Mouse (Mus musculus): ENCODE measurements around the gene Sec16a.

Sec16a gene

GRCm38 (mm10) chr2:26474789-26475504 is 29.9 kb upstream of the Sec16a start:
- no peak for DNase-seq (ENCODE audit: low read depth, low spot score)

GRCm38 (mm10) chr2:26472312-26473090 is 27.5 kb upstream of the Sec16a start:
- DNase-seq (ENCODE audit: low read depth, low spot score) = no peak

- DNase-seq (ENCODE audit: low read depth, low spot score) = no peak
These were observed 26.8 kb upstream of the Sec16a start for GRCm38 (mm10) chr2:26471652-26472285.

DNA sequence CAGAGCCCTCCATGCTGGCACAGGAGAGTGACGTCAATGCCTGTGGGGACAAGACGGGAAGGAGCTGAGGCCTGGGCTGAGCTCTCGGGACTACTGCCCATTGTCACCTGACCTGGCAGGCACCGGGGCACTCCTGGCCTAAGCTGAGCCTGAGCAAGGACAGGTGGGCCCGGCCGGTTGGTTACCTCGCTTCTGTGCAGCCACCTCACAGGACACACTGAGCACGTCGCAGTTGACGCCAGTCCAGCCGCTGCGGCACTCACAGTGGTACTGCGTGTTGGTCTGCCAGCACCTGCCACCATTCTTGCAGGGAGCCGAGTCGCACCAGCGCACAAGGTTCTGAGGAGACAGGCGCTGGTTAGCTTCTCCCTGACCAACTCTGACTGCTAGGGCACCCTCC is 26.0 kb upstream of the Sec16a start:
- no peak for DNase-seq (ENCODE audit: low read depth, low spot score)

- DNase-seq (ENCODE audit: low read depth, low spot score) = no peak
These were observed 23.4 kb upstream of the Sec16a start for GRCm38 (mm10) chr2:26468376-26468775.

DNA sequence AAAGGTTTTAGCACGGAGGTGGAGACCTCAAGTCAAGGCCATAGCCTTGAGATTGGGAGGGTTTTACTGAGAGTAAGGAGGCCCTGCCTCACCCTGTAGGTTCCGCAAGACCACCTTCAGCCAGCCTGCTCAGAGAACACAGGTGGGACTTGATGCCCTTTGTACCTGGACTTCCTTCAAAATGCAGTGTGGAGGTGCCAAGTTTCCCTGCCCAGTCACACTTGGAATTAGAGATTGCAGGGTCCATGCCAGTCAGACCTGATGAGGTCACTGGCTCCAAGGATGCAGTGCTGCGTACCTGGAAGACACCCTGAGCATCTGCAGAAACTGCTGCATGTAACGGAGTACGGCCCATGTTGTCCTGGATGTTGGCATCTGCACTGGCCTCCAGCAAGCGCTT is 18.4 kb upstream of the Sec16a start:
- no peak for DNase-seq (ENCODE audit: low read depth, low spot score)

- DNase-seq (ENCODE audit: low read depth, low spot score) = no peak
These were observed 18.0 kb upstream of the Sec16a start for GRCm38 (mm10) chr2:26462980-26463379.

DNA sequence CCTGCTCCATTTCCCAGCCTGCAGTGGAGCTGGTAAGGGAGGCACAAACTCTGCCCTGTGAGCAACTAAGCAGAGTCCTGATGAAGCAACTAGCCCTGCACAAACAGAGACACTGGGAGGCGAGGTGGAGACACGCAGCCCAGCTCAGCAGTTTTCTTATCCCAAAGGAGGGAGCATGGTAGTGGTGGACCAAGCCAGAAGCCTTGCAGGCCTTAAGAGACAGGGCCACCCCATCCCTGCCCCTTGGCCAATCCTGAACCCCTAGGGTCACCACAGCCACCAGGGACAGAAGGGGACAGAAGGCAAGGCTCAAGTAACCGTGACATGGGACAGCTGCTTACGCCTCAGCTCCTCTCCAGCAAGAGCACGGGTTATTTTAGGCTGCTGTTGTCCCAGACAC is 16.7 kb upstream of the Sec16a start:
- no peak for DNase-seq (ENCODE audit: low read depth, low spot score)

DNA sequence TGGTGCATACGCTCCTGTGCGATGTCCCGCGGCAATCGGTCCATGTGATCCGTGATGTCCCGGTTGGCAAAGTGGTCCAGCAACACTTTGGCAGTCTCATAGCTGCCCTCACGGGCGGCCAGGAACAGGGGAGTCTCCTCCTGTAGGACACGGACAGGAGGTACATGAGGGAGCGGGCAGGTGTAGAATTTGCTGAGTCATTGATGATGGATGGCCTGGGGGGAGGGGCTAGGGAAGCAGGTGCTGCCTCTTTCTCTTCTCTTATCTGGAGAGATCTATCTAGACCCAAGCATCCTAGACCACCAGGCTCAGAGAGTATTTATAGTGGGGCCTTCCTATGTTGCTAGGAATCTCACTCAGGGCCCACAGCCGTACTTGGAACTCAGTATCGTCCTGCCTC is 15.8 kb upstream of the Sec16a start:
- DNase-seq (ENCODE audit: low read depth, low spot score) = no peak

DNA sequence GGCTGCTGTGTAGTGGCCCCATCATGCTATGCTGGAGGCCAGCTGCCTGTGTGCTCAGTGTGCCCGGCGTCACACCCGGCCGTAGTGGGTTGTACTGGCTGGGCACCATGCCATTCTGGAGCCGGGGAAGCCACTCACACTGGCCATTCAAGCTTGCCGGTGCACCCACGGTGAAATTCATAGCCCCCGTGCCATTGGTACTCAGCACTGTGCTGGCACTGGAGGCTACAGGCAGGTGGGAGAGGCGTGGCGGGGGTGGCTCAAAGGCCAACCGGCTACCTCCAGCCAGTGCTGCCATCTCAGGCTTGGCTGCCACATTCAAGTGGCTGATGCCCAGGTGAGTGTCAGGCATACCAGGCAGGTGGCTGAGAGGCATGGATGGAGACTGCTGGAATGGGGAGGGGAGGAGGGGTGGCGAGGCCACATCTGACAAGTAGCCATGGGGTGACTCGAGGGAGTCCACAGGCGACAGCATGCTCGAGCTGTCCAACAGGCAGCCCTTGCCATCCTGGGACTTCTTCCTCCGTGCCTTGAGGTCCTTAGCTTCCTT is 15.2 kb upstream of the Sec16a start:
- DNase-seq (ENCODE audit: low read depth, low spot score) = no peak

DNA sequence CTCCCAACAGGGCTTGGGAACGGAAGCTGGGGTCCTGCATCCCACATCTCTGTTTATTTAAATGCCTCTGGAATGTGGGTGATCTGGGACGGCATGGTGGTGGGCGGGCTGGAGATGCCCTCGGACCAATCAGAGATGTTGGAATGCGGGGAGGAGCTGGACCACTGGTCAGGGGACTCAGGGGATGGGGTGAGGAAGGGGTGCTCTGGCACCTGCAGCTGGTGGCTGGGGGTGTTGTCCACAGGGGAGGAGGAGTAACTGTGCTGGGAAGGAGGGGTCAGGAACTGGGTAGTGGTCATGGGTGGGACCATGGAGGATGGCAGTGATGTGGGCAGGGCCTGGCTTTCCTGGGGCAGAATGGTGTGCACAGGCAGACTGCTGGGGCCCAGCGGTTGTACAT is 14.5 kb upstream of the Sec16a start:
- no peak for DNase-seq (ENCODE audit: low read depth, low spot score)

DNA sequence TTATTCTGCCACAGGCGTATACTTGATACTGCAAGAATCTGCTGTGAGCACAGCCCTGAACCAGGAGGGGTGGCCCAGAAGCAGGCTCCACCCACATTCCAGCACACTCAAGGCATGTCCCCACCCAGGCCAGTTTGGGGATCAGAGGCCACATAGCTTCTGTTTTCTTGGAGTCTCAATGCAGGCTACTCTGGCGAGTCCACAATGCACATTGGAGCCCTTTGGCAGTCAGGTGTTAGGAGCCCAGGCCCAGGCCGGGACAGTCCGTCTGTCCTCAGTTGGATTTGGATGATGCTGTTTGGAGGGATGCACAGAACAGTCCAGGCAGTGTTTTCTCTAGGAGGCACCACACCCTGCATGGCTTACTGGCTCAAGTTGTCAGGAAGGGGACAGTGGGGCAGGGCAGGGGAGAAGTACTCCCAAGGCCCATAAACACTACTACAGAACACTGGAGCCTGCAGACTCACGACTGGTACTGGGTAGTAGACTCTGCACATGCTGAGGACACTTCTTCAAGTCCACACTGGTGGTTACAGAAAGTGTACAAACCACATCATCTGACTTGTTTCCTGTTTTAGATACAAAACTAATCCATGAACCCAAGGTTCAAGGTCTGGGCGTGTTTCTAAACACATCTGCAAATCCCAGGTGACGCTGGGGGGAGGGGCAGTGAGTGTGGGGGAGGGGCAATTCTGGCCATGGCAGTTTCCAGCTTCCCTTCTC is 13.5 kb upstream of the Sec16a start:
- no peak for DNase-seq (ENCODE audit: low read depth, low spot score)

DNA sequence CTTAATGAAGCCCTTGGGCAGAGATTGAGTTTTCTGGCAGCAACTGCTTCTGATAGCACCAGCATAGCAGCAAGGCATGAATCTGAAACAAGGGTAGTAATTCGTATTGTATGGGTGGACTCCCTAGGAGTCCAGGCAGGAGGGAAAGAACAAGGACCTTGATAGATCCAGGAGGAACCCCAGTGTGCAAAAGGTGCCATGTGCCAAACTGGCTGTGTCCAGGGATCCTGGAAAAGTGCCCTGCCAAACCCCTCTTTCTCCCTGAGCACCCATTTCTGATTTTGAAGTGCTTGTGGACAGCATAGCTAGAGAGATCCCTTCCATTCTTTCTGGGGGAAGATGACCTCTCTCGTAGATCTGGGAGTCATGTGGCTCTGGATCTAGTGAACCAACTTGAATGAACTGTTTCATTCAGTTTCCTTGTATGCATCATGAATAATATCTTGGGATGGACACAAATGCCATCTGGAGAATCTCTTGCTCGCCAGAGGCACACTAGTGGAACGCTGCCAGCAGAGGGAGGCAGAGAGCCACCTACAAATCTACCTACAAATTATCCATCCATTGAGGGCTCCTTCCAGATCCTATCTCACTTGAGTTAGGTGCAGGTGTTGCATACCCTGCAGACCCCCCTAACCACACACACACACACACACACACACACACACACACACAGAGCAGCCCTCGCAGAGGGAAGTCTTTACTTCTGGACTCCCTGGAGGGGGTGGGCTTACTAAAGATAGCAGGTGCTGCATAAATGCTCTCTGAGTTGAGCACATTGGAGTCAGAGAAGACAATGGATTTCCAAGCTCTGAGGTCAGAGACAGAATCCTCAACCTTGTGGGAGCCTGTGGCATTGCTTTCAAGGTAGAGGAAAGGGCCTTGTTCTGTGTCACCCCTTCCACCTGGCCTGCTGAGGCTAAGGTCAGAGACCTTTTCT is 4.4 kb upstream of the Sec16a start:
- DNase-seq (ENCODE audit: low read depth, low spot score) = peak; percentile 90

DNA sequence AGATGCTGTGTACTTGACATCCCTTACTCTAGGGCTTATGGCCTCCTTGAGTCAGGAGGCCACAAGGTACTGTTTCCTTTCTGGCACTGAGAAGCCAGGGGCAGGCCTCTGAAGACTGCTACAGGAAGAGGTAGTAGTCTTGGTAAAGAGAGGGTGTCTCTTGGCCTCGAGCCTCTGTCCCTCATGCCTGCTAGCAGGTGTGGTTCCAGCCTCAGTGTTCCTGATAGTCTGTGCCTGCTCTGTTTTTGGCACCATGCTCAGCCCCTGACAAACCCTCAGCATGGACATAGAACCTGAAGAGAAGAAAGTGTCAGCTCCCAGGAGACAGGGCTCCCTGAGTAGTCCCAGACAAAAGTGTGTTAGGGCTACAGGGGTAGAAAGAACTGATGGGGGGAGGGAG is 2.4 kb upstream of the Sec16a start:
- DNase-seq (ENCODE audit: low read depth, low spot score) = no peak

GRCm38 (mm10) chr2:26446671-26447070 is 1.7 kb upstream of the Sec16a start:
- no peak for DNase-seq (ENCODE audit: low read depth, low spot score)

GRCm38 (mm10) chr2:26445666-26446445 is 840 bp upstream of the Sec16a start:
- peak; percentile 96 for DNase-seq (ENCODE audit: low read depth, low spot score)

- no peak for DNase-seq (ENCODE audit: low read depth, low spot score)
These were observed 648 bp downstream of the Sec16a start for GRCm38 (mm10) chr2:26444368-26444767.

- no peak for DNase-seq (ENCODE audit: low read depth, low spot score)
These were observed 1.1 kb downstream of the Sec16a start for GRCm38 (mm10) chr2:26443876-26444275.

DNA sequence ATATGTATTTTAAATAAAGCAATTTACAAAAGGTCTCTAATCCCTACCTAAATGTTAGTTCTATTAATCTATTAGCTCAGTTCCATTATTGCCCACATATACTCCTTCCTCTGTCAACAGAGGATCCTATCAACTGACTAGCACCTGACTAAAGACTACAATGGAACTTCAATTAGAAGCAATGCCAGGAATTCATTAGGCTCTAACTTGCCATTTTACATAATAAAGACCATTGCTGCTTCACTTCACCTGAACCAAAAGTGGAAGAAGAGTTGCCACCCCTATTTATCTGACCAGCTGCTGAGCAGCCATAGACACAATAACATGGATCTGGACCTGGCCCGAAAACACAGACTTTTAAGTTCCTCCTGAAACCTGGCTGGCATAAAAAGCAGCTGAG is 2.2 kb downstream of the Sec16a start:
- no peak for DNase-seq (ENCODE audit: low read depth, low spot score)

- DNase-seq (ENCODE audit: low read depth, low spot score) = no peak
These were observed 3.3 kb downstream of the Sec16a start for GRCm38 (mm10) chr2:26441688-26442087.

All from CD4-positive, CD25-positive, alpha-beta regulatory T cell, adult 2 months (primary cell).